Mouse (Mus musculus): ENCODE results near the gene Ggt5. TPM values are rescaled to one million over a fixed set of nuclear protein-coding genes. Genes with fewer than 3 reads are reported as not detected.
"Not testable (repeated sequence)": the region's sequence is repeated elsewhere in the genome, so short reads cannot be mapped to it uniquely, and the experiment has no call there.

The Ggt5 gene
- polyA plus RNA-seq, 1 experiment from 2014 or later: 7.9 TPM

- Histone ChIP-seq H3K4me3 (replicated peaks) (peak within 1 kb of the TSS; percentile 64), H3K27ac (no peak within 1 kb of the TSS), H3K9me3 (no peaks in the 10 kb centered on the region), H3K27me3 (replicated peaks) (peaks cover 29% of the 10 kb centered on the region), H3K4me2 (replicated peaks) (peak within 1 kb of the TSS; percentile 99), H3K36me3 (no peaks in the 10 kb centered on the region), H3K9ac (peak within 1 kb of the TSS; percentile 53), H3K4me1 (replicated peaks) (peaks cover 21% of the 10 kb centered on the region)
- ATAC-seq: peak; percentile 39
- WGBS: under 1% methylated on average over 75 of the region's 75 CpGs
Measured at GRCm38 (mm10) chr10:75559676-75560548, 29.2 kb upstream of the Ggt5 start, which contains the start of gene Lrrc75b. Gene Lrrc75b (minus strand): TSS chr10:75560330.

- ATAC-seq: no peak
- H3K9me3 ChIP-seq: no peaks in the 10 kb centered on the region
- H3K9ac ChIP-seq: no peak overlapping the region
- H3K27me3 ChIP-seq (replicated peaks): peaks cover 29% of the 10 kb centered on the region
- peak overlapping the region; percentile 99 for H3K4me2 ChIP-seq (replicated peaks)
- no peaks in the 10 kb centered on the region for H3K36me3 ChIP-seq
- WGBS: 24% methylated on average over 6 of the region's 6 CpGs
- H3K4me3 ChIP-seq (replicated peaks): peak overlapping the region; percentile 64
- H3K4me1 ChIP-seq (replicated peaks): peaks cover 24% of the 10 kb centered on the region
- H3K27ac ChIP-seq: no peak overlapping the region
Measured at GRCm38 (mm10) chr10:75560549-75560899, 28.6 kb upstream of the Ggt5 start.

GRCm38 (mm10) chr10:75561071-75561654 lies 28.0 kb upstream of the Ggt5 start, which contains the start of gene Ggt1:
Gene Ggt1 (plus strand): TSS chr10:75561604.
- Histone ChIP-seq H3K4me1 (replicated peaks) (peaks cover 27% of the 10 kb centered on the region), H3K36me3 (no peaks in the 10 kb centered on the region), H3K4me2 (replicated peaks) (peak within 1 kb of the TSS; percentile 99), H3K9ac (no peak within 1 kb of the TSS), H3K9me3 (no peaks in the 10 kb centered on the region), H3K4me3 (replicated peaks) (0 out of 2 replicates have a peak within 1 kb of the TSS, but pooled peaks have one; percentile 64), H3K27ac (no peak within 1 kb of the TSS), H3K27me3 (replicated peaks) (peaks cover 29% of the 10 kb centered on the region)
- 67% methylated on average over 10 of the region's 10 CpGs for WGBS
- no peak for ATAC-seq

DNA sequence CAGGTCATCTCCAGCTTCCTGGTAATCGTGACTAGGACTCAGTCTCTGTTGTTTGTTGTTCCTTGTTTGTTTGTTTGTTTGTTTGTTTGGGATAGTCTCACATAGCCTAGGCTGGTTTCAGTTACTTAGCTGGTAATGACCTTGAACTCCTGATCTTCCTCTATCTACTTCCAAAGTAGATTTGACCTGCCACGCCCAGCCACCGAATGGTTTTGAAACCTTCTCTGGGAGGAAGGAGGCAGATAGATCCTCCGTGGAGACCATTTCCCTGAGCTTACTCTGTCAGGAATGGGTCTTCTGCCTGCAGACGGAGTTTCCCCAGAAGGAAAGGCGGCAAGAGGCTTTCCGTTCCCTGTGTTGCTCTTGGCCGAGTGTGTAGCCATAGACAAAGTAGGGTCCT lies 26.5 kb upstream of the Ggt5 start:
- peaks cover 29% of the 10 kb centered on the region for H3K27me3 ChIP-seq (replicated peaks)
- H3K4me3 ChIP-seq (replicated peaks): no peak overlapping the region
- no peak for ATAC-seq
- no peaks in the 10 kb centered on the region for H3K36me3 ChIP-seq
- H3K9me3 ChIP-seq: no peaks in the 10 kb centered on the region
- 77% methylated on average over 8 of the region's 8 CpGs for WGBS
- H3K9ac ChIP-seq: no peak overlapping the region
- no peak overlapping the region for H3K27ac ChIP-seq
- H3K4me1 ChIP-seq (replicated peaks): peaks cover 27% of the 10 kb centered on the region
- H3K4me2 ChIP-seq (replicated peaks): no peak overlapping the region

- no peak overlapping the region for H3K4me3 ChIP-seq (replicated peaks)
Measured at GRCm38 (mm10) chr10:75564687-75565265, 24.4 kb upstream of the Ggt5 start.

GRCm38 (mm10) chr10:75565436-75565835 lies 23.7 kb upstream of the Ggt5 start:
- Histone ChIP-seq H3K36me3 (no peaks in the 10 kb centered on the region), H3K9ac (no peak overlapping the region), H3K4me1 (replicated peaks) (peaks cover 15% of the 10 kb centered on the region; the same call in 1 of the 2 replicates), H3K4me3 (replicated peaks) (no peak overlapping the region), H3K27ac (peak overlapping the region; percentile 74), H3K4me2 (replicated peaks) (peak overlapping the region; percentile 37), H3K27me3 (replicated peaks) (peaks cover 15% of the 10 kb centered on the region), H3K9me3 (no peaks in the 10 kb centered on the region)
- 49% methylated on average over 6 of the region's 6 CpGs for WGBS
- ATAC-seq: peak; percentile 70

More at GRCm38 (mm10) chr10:75564687-75565265, 24.4 kb upstream of the Ggt5 start:
- Histone ChIP-seq H3K27me3 (replicated peaks) (peaks cover 21% of the 10 kb centered on the region), H3K4me2 (replicated peaks) (no peak overlapping the region; the same call in 1 of the 2 replicates), H3K27ac (0 out of 2 replicates have a peak overlapping the region, but pooled peaks have one; percentile 4), H3K9me3 (no peaks in the 10 kb centered on the region), H3K4me1 (replicated peaks) (peaks cover 22% of the 10 kb centered on the region), H3K36me3 (no peaks in the 10 kb centered on the region), H3K9ac (no peak overlapping the region)
- WGBS: 83% methylated on average over 12 of the region's 12 CpGs
- no peak for ATAC-seq

DNA sequence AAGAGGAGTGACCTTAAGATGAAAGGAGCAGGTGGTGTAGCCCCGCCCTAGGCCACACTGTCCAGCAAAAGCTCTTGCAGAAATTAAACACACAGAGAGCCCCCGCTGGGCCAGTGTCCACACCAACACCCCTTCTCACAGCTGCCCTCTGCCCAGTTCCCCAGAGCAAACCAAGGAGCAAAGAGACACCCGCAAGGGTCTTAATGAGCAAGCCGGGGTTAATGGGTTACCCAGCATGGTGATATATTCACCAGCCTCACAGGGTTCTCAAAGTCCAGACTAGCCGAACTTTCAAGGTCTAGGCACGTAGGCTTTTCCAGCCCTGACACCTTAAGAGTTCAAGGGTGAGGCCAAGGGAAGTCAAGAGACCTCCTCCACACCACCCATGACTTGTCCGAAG lies 23.2 kb upstream of the Ggt5 start:
- peak overlapping the region; percentile 74 for H3K27ac ChIP-seq
- H3K4me2 ChIP-seq (replicated peaks): peak overlapping the region; percentile 37
- no peaks in the 10 kb centered on the region for H3K36me3 ChIP-seq
- no peaks in the 10 kb centered on the region for H3K9me3 ChIP-seq
- H3K4me3 ChIP-seq (replicated peaks): no peak overlapping the region
- peak; percentile 72 for ATAC-seq
- peaks cover 13% of the 10 kb centered on the region; the same call in 1 of the 2 replicates for H3K4me1 ChIP-seq (replicated peaks)
- peaks cover 10% of the 10 kb centered on the region for H3K27me3 ChIP-seq (replicated peaks)
- H3K9ac ChIP-seq: no peak overlapping the region
- WGBS: 58% methylated on average over 7 of the region's 7 CpGs

- peak overlapping the region; percentile 66 for H3K27ac ChIP-seq
- no peak; the same call in 1 of the 2 replicates for ATAC-seq
Measured at GRCm38 (mm10) chr10:75566321-75566720, 22.8 kb upstream of the Ggt5 start.

DNA sequence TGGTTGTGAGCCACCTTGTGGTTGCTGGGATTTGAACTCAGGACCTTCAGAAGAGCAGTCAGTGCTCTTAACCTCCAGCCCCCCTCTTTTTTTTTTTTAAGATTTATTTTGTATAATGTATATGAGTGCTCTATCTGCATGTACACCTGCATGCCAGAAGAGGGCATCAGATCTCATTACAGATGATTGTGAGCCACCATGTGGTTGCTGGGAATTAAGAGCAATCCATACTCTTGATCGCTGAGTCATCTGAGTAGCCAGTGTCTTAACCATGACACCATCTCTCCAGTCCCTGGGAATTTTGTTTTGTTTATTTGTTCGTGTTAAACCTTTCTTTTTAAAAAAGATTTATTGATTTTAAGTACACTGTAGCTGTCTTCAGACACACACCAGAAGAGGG lies 22.4 kb upstream of the Ggt5 start:
- H3K4me2 ChIP-seq (replicated peaks); H3K4me3 ChIP-seq (replicated peaks); H3K9ac ChIP-seq; ATAC-seq; H3K9me3 ChIP-seq; H3K36me3 ChIP-seq; H3K27me3 ChIP-seq (replicated peaks); H3K27ac ChIP-seq: not testable (repeated sequence)
- 80% methylated on average over 2 of the region's 2 CpGs for WGBS
- peaks cover 15% of the 10 kb centered on the region; the same call in 1 of the 2 replicates for H3K4me1 ChIP-seq (replicated peaks)

More at GRCm38 (mm10) chr10:75566321-75566720, 22.8 kb upstream of the Ggt5 start:
- Histone ChIP-seq H3K9me3 (no peaks in the 10 kb centered on the region), H3K4me1 (replicated peaks) (peaks cover 13% of the 10 kb centered on the region; the same call in 1 of the 2 replicates), H3K4me2 (replicated peaks) (peak overlapping the region; percentile 37; the same call in 1 of the 2 replicates), H3K27me3 (replicated peaks) (peaks cover 6% of the 10 kb centered on the region; the same call in 1 of the 2 replicates), H3K4me3 (replicated peaks) (no peak overlapping the region), H3K36me3 (no peaks in the 10 kb centered on the region), H3K9ac (no peak overlapping the region)
- 71% methylated on average over 5 of the region's 5 CpGs for WGBS

GRCm38 (mm10) chr10:75568029-75568428 lies 21.1 kb upstream of the Ggt5 start:
- no peak for ATAC-seq
- 28% methylated on average over 5 of the region's 5 CpGs for WGBS
- no peaks in the 10 kb centered on the region for H3K36me3 ChIP-seq
- peak overlapping the region; percentile 50 for H3K4me2 ChIP-seq (replicated peaks)
- no peak overlapping the region; the same call in 1 of the 2 replicates for H3K9ac ChIP-seq
- no peak overlapping the region for H3K4me3 ChIP-seq (replicated peaks)
- H3K27me3 ChIP-seq (replicated peaks): no peaks in the 10 kb centered on the region
- H3K27ac ChIP-seq: no peak overlapping the region
- peaks cover 15% of the 10 kb centered on the region; the same call in 1 of the 2 replicates for H3K4me1 ChIP-seq (replicated peaks)
- no peaks in the 10 kb centered on the region for H3K9me3 ChIP-seq

GRCm38 (mm10) chr10:75568441-75568840 lies 20.7 kb upstream of the Ggt5 start:
- ATAC-seq: peak; percentile 37
- peaks cover 15% of the 10 kb centered on the region; the same call in 1 of the 2 replicates for H3K4me1 ChIP-seq (replicated peaks)
- no peaks in the 10 kb centered on the region for H3K27me3 ChIP-seq (replicated peaks)
- 7% methylated on average over 11 of the region's 11 CpGs for WGBS
- H3K9ac ChIP-seq: no peak overlapping the region; the same call in 1 of the 2 replicates
- peak overlapping the region; percentile 50 for H3K4me2 ChIP-seq (replicated peaks)
- peak overlapping the region; percentile 18 for H3K4me3 ChIP-seq (replicated peaks)
- H3K9me3 ChIP-seq: no peaks in the 10 kb centered on the region
- no peak overlapping the region for H3K27ac ChIP-seq
- H3K36me3 ChIP-seq: no peaks in the 10 kb centered on the region

DNA sequence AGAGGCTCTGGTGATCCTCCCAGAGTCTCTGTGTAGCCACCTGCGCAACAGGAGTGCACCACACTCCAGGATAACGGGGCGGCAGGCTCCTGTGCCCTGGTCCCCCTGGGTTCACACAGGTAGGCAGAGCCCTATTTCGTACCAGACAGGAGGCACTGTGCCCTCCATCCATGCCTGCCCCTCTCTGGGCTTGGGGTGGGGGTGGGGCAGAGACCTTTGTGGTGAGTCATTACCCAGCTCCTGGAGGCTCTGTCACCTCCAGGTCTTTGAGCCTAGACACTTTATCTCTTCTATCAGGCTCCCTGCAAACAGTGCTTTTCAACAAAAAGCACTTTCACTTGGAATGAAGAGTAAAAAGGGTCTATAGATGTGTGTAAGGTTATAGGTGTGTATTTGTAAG lies 20.3 kb upstream of the Ggt5 start:
- WGBS: 13% methylated on average over 4 of the region's 4 CpGs
- no peak overlapping the region; the same call in 1 of the 2 replicates for H3K9ac ChIP-seq
- no peaks in the 10 kb centered on the region for H3K36me3 ChIP-seq
- no peaks in the 10 kb centered on the region for H3K27me3 ChIP-seq (replicated peaks)
- no peak overlapping the region for H3K27ac ChIP-seq
- peak; percentile 40 for ATAC-seq
- H3K4me2 ChIP-seq (replicated peaks): peak overlapping the region; percentile 50
- no peaks in the 10 kb centered on the region for H3K9me3 ChIP-seq
- H3K4me1 ChIP-seq (replicated peaks): peaks cover 15% of the 10 kb centered on the region; the same call in 1 of the 2 replicates
- H3K4me3 ChIP-seq (replicated peaks): peak overlapping the region; percentile 18

Data from intestine, embryonic 15.5 days (tissue).